Mouse (Mus musculus) spleen, adult 2 months (tissue): ENCODE results near the gene Ccdc57. TPM values are rescaled to one million over a fixed set of nuclear protein-coding genes. Genes with fewer than 3 reads are reported as not detected.

Source experiments
- DNase-seq, 2 experiments: peaks; one replicate each; pipeline versions ENCODE4 v3.0.0 to v3.0.0-alpha.2; 2012 to 2021; ENCODE audit warnings: low spot score in 2 of 2, low read depth in 1 of 2
- H3K27ac ChIP-seq: fragments of 200-500 bp; 2 replicates; pipeline ENCODE4 v1.5.1; 2012; ENCODE audit warnings: low read length, inconsistent platforms; ENCODE audit not compliant: insufficient read depth
- H3K27me3 ChIP-seq: fragments of 200-500 bp; 2 replicates; pipeline ENCODE4 v1.6.1; 2012; ENCODE audit warnings: mild to moderate bottlenecking, moderate library complexity, low read length, inconsistent platforms; ENCODE audit not compliant: control insufficient read depth, insufficient read depth
- H3K36me3 ChIP-seq: fragments of 200-500 bp; 2 replicates; pipeline ENCODE4 v1.6.1; 2012; ENCODE audit warnings: mild to moderate bottlenecking, low read length, inconsistent platforms; ENCODE audit not compliant: control insufficient read depth, insufficient read depth
- H3K4me1 ChIP-seq: fragments of 200-500 bp; 2 replicates; pipeline ENCODE4 v1.6.1; 2011; ENCODE audit warnings: inconsistent platforms; ENCODE audit not compliant: control insufficient read depth, insufficient read depth, insufficient read length
- H3K4me3 ChIP-seq: fragments of 200-500 bp; 2 replicates; pipeline ENCODE4 v1.5.1; 2011; ENCODE audit warnings: mild to moderate bottlenecking, inconsistent platforms; ENCODE audit not compliant: insufficient read depth, insufficient read length; ENCODE audit errors: extremely low read depth
- CTCF ChIP-seq: fragments of 200-500 bp; IDR thresholded peaks from 2 replicates; pipeline ENCODE4 v1.5.1; 2011; ENCODE audit warnings: mild to moderate bottlenecking, inconsistent platforms; ENCODE audit not compliant: insufficient read depth, insufficient read length, insufficient replicate concordance; ENCODE audit errors: extremely low read depth
- POLR2A ChIP-seq: fragments of 200-500 bp; IDR thresholded peaks from 2 replicates; pipeline ENCODE4 v1.6.1; 2011; ENCODE audit warnings: low read depth, low read length, inconsistent platforms
- WGBS: fragments of 180-500 bp; shearing (Covaris S2); methylation state at CpG from one replicate; pipeline ENCODE4 v1.1.7; 2018; 5-methylcytosine and 5-hydroxymethylcytosine counted together
- polyA plus RNA-seq: library from polyadenylated mRNA; depleted of rRNA; stranded (reverse); fragments of >200 nt; gene quantifications from 2 replicates; pipeline ENCODE4 v1.2.3, GENCODE M21; 2012

Gene Ccdc57
- polyA plus RNA-seq, 1 experiment, result 0.78 TPM

DNA sequence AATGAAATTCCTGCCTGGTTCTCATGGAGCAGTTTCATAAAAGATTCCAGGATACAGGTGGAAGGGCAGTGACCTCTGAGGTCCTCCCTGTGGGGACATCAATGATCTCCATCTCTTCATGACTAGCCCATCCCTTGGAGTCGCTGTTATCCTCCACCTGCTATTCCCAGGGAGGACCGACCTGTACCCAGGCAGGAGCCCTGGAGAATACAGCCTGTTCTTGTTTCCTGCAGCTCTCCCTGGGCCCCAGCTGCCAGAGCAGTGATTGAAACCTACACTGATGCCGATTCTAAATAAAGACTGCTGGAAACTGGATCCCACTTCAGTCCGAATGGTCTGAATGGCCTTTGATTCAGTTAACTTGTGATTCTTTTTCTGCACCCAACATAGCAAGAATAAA is 1.2 kb downstream of the Ccdc57 start:
- H3K4me3 ChIP-seq, result no peak overlapping the region
- TF ChIP-seq CTCF (no peak), POLR2A (no peak)
- no peaks in the 10 kb centered on the region for H3K27me3 ChIP-seq
- H3K4me1 ChIP-seq, result peaks cover 4% of the 10 kb centered on the region; the same call in 1 of the 2 replicates
- no peak for DNase-seq
- 95% methylated on average over 4 of the region's 4 CpGs for WGBS
- no peak overlapping the region for H3K27ac ChIP-seq
- no peaks in the 10 kb centered on the region for H3K36me3 ChIP-seq

DNA sequence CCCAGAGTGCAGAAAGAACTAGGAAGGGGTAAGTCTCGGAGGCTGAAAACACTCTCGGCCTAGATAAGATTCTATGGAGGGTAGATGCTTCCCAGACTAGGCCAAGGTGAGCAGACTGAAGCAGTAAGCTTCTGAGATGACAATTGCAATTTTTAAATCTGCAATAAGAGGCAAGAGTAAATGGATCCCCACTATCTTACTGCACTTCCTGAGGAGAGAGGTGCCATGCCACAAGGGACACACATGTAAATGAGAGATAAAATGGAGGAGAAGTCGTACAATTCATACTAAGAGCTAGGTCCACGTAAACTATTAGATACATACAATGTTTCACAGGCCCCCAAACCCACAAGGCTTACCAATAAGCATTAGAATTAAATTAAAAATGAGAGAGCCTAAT is 4.2 kb downstream of the Ccdc57 start:
- Histone ChIP-seq H3K27me3 (no peaks in the 10 kb centered on the region), H3K27ac (no peak overlapping the region), H3K4me1 (peaks cover 4% of the 10 kb centered on the region; the same call in 1 of the 2 replicates), H3K36me3 (no peaks in the 10 kb centered on the region), H3K4me3 (no peak overlapping the region)
- WGBS, result 90% methylated on average over 4 of the region's 4 CpGs
- TF ChIP-seq POLR2A (no peak), CTCF (no peak)
- DNase-seq, result no peak

DNA sequence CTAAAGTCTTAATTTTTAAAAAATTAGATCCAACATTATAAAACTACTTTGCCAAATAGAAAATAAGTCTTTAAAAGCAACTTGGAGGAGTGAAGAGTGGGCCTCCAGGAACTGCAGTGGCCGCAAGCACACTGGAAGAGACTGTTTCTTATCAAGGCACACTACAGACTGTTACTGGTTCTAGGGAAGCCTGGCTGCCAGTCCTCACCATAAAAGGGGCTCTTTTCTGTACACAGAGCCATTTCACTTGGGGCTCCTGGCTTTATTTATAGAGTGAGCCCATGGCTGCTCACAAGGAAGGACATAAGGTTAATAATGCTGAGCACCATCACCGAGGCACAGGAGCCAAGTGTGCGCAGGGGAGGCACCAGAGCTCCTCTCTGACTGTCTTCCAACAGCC is 10.1 kb downstream of the Ccdc57 start:
- Histone ChIP-seq H3K27ac (no peak overlapping the region), H3K4me1 (no peaks in the 10 kb centered on the region), H3K36me3 (no peaks in the 10 kb centered on the region), H3K27me3 (no peaks in the 10 kb centered on the region), H3K4me3 (no peak overlapping the region)
- DNase-seq, result no peak
- no peak for TF ChIP-seq POLR2A
- 93% methylated on average over 3 of the region's 3 CpGs for WGBS

DNA sequence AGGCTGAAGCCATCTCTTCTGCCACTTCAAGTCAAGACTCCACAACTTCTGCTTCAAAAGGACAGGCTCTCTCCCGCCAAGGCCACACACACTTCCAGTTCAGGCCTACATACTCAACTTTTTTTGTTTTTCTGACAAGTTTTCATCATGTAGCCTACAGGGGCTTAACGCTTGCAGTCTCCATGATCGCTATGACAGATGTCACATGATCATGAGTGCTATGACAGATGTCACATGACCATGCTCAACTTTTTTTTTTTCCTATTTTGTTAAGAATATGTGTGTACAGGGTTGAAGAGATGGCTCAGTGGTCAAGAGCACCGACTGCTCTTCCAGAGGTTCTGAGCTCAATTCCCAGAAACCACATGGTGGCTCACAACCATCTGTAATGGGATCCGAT is 14.9 kb downstream of the Ccdc57 start:
- no peak for TF ChIP-seq CTCF
- TF ChIP-seq POLR2A, result no peak
- Histone ChIP-seq H3K27me3 (no peaks in the 10 kb centered on the region), H3K27ac (no peak overlapping the region), H3K4me3 (no peak overlapping the region), H3K36me3 (no peaks in the 10 kb centered on the region), H3K4me1 (no peaks in the 10 kb centered on the region)
- WGBS, result 99% methylated on average over 5 of the region's 5 CpGs
- DNase-seq, result no peak

DNA sequence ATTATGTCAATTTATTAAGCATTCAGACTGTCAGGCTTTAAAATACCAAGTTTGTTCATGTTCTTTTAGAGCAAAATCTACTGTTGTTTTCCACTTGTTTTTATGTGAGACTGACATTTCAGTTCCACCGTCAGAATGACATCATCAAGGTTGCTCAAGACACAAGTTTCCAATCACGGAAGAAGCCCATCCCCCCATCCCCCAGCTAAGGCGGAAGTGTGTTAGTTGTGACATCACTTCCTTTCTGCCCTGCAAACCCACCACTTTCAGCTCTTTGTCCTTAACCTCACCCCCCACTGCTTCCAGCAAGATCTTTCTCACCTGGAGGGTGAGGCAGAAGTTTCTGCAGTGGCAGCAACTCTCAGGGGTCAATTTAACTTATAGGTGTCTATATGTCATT is 16.2 kb downstream of the Ccdc57 start:
- peak in 1 of 2 experiments; percentile 70 for DNase-seq
- no peak for TF ChIP-seq CTCF
- no peak for TF ChIP-seq POLR2A
- no peaks in the 10 kb centered on the region for H3K27me3 ChIP-seq
- no peaks in the 10 kb centered on the region for H3K36me3 ChIP-seq
- no peak overlapping the region for H3K27ac ChIP-seq
- H3K4me1 ChIP-seq, result no peaks in the 10 kb centered on the region
- WGBS, result 35% methylated on average over 3 of the region's 3 CpGs
- no peak overlapping the region for H3K4me3 ChIP-seq

DNA sequence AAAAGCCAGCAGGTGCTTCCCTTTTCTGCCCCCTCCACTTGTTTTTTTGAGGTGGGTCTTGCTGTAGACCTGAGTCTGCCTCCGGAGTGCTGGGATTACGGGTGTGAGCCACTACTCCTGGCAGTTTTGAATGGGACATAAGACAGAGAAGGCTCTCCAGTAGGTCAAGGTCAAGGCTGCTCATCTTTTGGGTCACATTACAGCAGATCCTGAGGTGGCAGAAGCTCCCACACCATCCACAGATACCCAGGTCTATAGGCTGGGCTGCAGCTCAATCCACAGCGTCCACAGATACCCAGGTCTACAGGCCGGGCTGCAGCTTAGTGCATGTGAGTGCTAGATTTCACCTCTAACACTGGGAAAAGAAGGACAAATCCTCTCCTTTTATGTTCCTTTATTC is 18.9 kb downstream of the Ccdc57 start:
- no peak for DNase-seq
- 96% methylated on average over 4 of the region's 4 CpGs for WGBS
- no peak for TF ChIP-seq POLR2A
- TF ChIP-seq CTCF, result no peak
- H3K4me3 ChIP-seq, result no peak overlapping the region
- H3K36me3 ChIP-seq, result no peaks in the 10 kb centered on the region
- H3K27ac ChIP-seq, result no peak overlapping the region
- H3K27me3 ChIP-seq, result no peaks in the 10 kb centered on the region
- no peaks in the 10 kb centered on the region for H3K4me1 ChIP-seq

DNA sequence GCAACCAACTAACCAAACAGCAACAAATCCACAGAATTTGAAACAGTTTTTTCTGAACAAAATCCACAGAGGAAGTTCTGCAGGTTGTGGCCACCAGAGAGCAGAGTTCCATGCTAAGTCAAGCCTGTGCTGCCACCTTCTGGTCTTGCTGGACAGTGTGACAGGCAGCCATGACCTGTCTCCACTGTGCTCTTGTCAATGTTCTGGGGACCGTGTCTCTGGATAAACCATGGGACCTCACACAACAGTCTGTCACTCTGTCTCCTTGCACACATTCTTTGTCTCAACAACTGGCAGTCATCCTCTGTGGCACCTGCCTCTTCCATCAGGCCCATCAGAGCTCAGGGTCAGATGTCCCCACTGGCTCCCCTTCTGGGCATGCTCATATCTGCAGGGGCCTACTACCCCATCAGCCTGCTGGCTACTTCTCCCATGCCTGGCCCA is 27.2 kb downstream of the Ccdc57 start:
- Histone ChIP-seq H3K36me3 (no peaks in the 10 kb centered on the region), H3K4me3 (no peak overlapping the region), H3K27me3 (no peaks in the 10 kb centered on the region), H3K27ac (no peak overlapping the region), H3K4me1 (0 out of 2 replicates have a peak, but pooled peaks cover 3% of the 10 kb centered on the region)
- DNase-seq, result peak; percentile 60 to 75
- TF ChIP-seq POLR2A, result no peak
- peak; percentile 97; the same call in 1 of the 2 replicates for TF ChIP-seq CTCF
- 19% methylated on average over 1 of the region's 1 CpGs for WGBS
